24 mouse cellular contexts compared by ENCODE assay signal in genomic region chr5:12467568-12468336, GRCm38 (mm10).
DNase-seq lines count a peak whose midpoint lies in the region; ATAC-seq and TF ChIP-seq lines count a peak whose summit lies in the region.
"Had no signal": no experiment of that assay in that cellular context is flagged by ENCODE, and none has a peak within 500 bp of the region (broad histone marks: within the 10 kb centered on the region; RNA-seq: fewer than 3 reads in every experiment).

No protein-coding gene starts in this region.

- H3K4me1 ChIP-seq in embryonic facial prominence, embryonic 12.5 days = no peaks in the 10 kb centered on the region
- no peaks in the 10 kb centered on the region for H3K4me1 ChIP-seq in embryonic facial prominence, embryonic 10.5 days
- H3K4me1 ChIP-seq in liver, adult 2 months (ENCODE audit: control insufficient read depth, insufficient read depth, low read length) = no peaks in the 10 kb centered on the region
- H3K4me1 ChIP-seq in MEL (ENCODE audit: control insufficient read depth in 1 of 2, insufficient read depth in 2 of 2, low read length in 2 of 2) = no peaks in the 10 kb centered on the region
- no peaks in the 10 kb centered on the region for H3K4me1 ChIP-seq in limb, embryonic 14.5 days (ENCODE audit: control insufficient read depth, insufficient read depth, low read length)
- H3K4me1 ChIP-seq: heart, embryonic 10.5 days; liver, embryonic 13.5 days; megakaryocyte, embryonic 14.5 days; midbrain, embryonic 13.5 days had no signal

- no peak for DNase-seq in embryonic facial prominence, embryonic 10.5 days (ENCODE audit: low spot score)
- DNase-seq in liver, adult 2 months (ENCODE audit: extremely low read depth, low read depth, low spot score) = peak; percentile 13
- DNase-seq in liver (no peak), MEL (ENCODE audit: low read depth, low spot score) (no peak)
- peak; percentile 33 for DNase-seq in limb, embryonic 14.5 days (ENCODE audit: low spot score)
- no peak for DNase-seq in retina, embryonic 14.5 days (ENCODE audit: low spot score)
- DNase-seq: adrenal gland, postnatal 14 days; cerebellum, adult 9-10 months; forebrain, postnatal 0 days; gastrocnemius, postnatal 25 days; heart, postnatal 14 days; kidney, adult 18-20 months; kidney, postnatal 4 days; left cerebral cortex, postnatal 4 days; liver, embryonic 13.5 days; lung, postnatal 14 days; right cerebral cortex, postnatal 14 days; thymus, postnatal 36 days had no signal

- TF ChIP-seq POLR2A in liver, adult 2 months (IDR thresholded peaks at IDR 0.05; ENCODE audit: extremely low read depth, insufficient read depth, low read length) = no peak
- TF ChIP-seq POLR2A in MEL (IDR thresholded peaks at IDR 0.05; ENCODE audit: control insufficient read depth in 1 of 2, insufficient read depth in 1 of 2, low read depth in 1 of 2, low read length in 2 of 2, poor library complexity in 1 of 2) = no peak
- no peak for TF ChIP-seq POLR2A in limb, embryonic 14.5 days (IDR thresholded peaks at IDR 0.05; ENCODE audit: borderline replicate concordance, extremely low read depth, insufficient read depth, insufficient read length)

- H3K79me2 ChIP-seq in liver, adult 2 months (ENCODE audit: control insufficient read depth, insufficient read depth, low read length) = no peaks in the 10 kb centered on the region
- H3K79me2 ChIP-seq in MEL (ENCODE audit: control insufficient read depth, insufficient read depth, low read length, poor library complexity) = no peaks in the 10 kb centered on the region

- no peak overlapping the region for H3K4me2 ChIP-seq in embryonic facial prominence, embryonic 12.5 days (replicated peaks)
- no peak overlapping the region for H3K4me2 ChIP-seq in limb, embryonic 14.5 days (replicated peaks; ENCODE audit: low read depth, low read length, severe bottlenecking)
- H3K4me2 ChIP-seq: liver, embryonic 13.5 days; midbrain, embryonic 13.5 days had no signal

- peak; percentile 28; the same call in 1 of the 2 replicates for ATAC-seq in embryonic facial prominence, embryonic 12.5 days (ENCODE audit: insufficient number of reproducible peaks, insufficient read depth, low FRiP score, low TSS enrichment)
- ATAC-seq in limb, embryonic 14.5 days (ENCODE audit: low FRiP score, low read depth) = no peak
- ATAC-seq: forebrain, postnatal 0 days; hindbrain, postnatal 0 days; midbrain, embryonic 13.5 days had no signal

- no peak overlapping the region for H3K27ac ChIP-seq in embryonic facial prominence, embryonic 12.5 days
- H3K27ac ChIP-seq in embryonic facial prominence, embryonic 10.5 days (replicated peaks) = no peak overlapping the region
- no peak overlapping the region for H3K27ac ChIP-seq in liver, adult 2 months (replicated peaks; ENCODE audit: insufficient read depth, low read depth, low read length)
- H3K27ac ChIP-seq in MEL (ENCODE audit: control insufficient read depth, low read depth, low read length) = no peak overlapping the region
- H3K27ac ChIP-seq in limb, embryonic 14.5 days (replicated peaks; ENCODE audit: low read depth, low read length) = no peak overlapping the region
- H3K27ac ChIP-seq: heart, embryonic 10.5 days; hindbrain, postnatal 0 days; left cerebral cortex, adult 2 months; liver, embryonic 13.5 days; midbrain, embryonic 13.5 days had no signal

- TF ChIP-seq EP300 in MEL (IDR thresholded peaks at IDR 0.05; ENCODE audit: low read depth in 1 of 2, low read length in 2 of 2) = no peak

- no peak for TF ChIP-seq CTCF in liver, adult 2 months (IDR thresholded peaks at IDR 0.05; ENCODE audit: low read depth, low read length)
- TF ChIP-seq CTCF in MEL (IDR thresholded peaks at IDR 0.05 in 2 of 3, conservative IDR thresholded peaks at IDR 0.05 in 1 of 3; ENCODE audit: control insufficient read depth in 1 of 3, insufficient read depth in 1 of 3, low read depth in 2 of 3, low read length in 3 of 3, poor library complexity in 1 of 3, severe bottlenecking in 1 of 3) = no peak

- WGBS in embryonic facial prominence, embryonic 12.5 days = 76% methylated on average over 4 of the region's 4 CpGs
- WGBS in embryonic facial prominence, embryonic 10.5 days = 88% methylated on average over 4 of the region's 4 CpGs
- WGBS in liver, adult 2 months = 76% methylated on average over 4 of the region's 4 CpGs
- WGBS in limb, embryonic 14.5 days = 76% methylated on average over 4 of the region's 4 CpGs

- H3K9ac ChIP-seq in embryonic facial prominence, embryonic 12.5 days = no peak overlapping the region
- no peak overlapping the region for H3K9ac ChIP-seq in liver, adult 2 months (ENCODE audit: low read depth, low read length)
- H3K9ac ChIP-seq in MEL (ENCODE audit: control insufficient read depth, low read depth, low read length, poor library complexity, severe bottlenecking) = no peak overlapping the region
- H3K9ac ChIP-seq in limb, embryonic 14.5 days (ENCODE audit: low read depth, low read length, severe bottlenecking) = no peak overlapping the region
- H3K9ac ChIP-seq: forebrain, postnatal 0 days; liver, embryonic 13.5 days; midbrain, embryonic 13.5 days had no signal

- no peaks in the 10 kb centered on the region for H3K9me3 ChIP-seq in embryonic facial prominence, embryonic 12.5 days
- no peaks in the 10 kb centered on the region for H3K9me3 ChIP-seq in embryonic facial prominence, embryonic 10.5 days
- no peaks in the 10 kb centered on the region for H3K9me3 ChIP-seq in MEL (replicated peaks; ENCODE audit: insufficient read depth, low read length)
- H3K9me3 ChIP-seq in limb, embryonic 14.5 days (ENCODE audit: control insufficient read depth, low read length) = no peaks in the 10 kb centered on the region
- H3K9me3 ChIP-seq: heart, embryonic 10.5 days; liver, embryonic 13.5 days; megakaryocyte, embryonic 14.5 days; midbrain, embryonic 13.5 days had no signal

- no peaks in the 10 kb centered on the region for H3K36me3 ChIP-seq in embryonic facial prominence, embryonic 12.5 days
- no peaks in the 10 kb centered on the region for H3K36me3 ChIP-seq in embryonic facial prominence, embryonic 10.5 days (replicated peaks)
- H3K36me3 ChIP-seq in liver, adult 2 months (ENCODE audit: control insufficient read depth, insufficient read depth, low read length) = no peaks in the 10 kb centered on the region
- no peaks in the 10 kb centered on the region for H3K36me3 ChIP-seq in MEL (ENCODE audit: control insufficient read depth in 1 of 2, insufficient read depth in 2 of 2, low read length in 2 of 2)
- H3K36me3 ChIP-seq in limb, embryonic 14.5 days (ENCODE audit: control insufficient read depth, insufficient read depth, low read length) = no peaks in the 10 kb centered on the region
- H3K36me3 ChIP-seq: heart, embryonic 10.5 days; liver, embryonic 13.5 days; midbrain, embryonic 13.5 days had no signal

- H3K27me3 ChIP-seq in embryonic facial prominence, embryonic 12.5 days = no peaks in the 10 kb centered on the region
- no peaks in the 10 kb centered on the region for H3K27me3 ChIP-seq in embryonic facial prominence, embryonic 10.5 days (replicated peaks; ENCODE audit: low read depth, poor library complexity, severe bottlenecking)
- H3K27me3 ChIP-seq in liver, adult 2 months (ENCODE audit: control insufficient read depth, insufficient read depth, low read length) = no peaks in the 10 kb centered on the region
- no peaks in the 10 kb centered on the region for H3K27me3 ChIP-seq in MEL (ENCODE audit: control insufficient read depth in 1 of 2, insufficient read depth in 2 of 2, low read length in 2 of 2)
- H3K27me3 ChIP-seq in limb, embryonic 14.5 days (ENCODE audit: control insufficient read depth, insufficient read depth, low read length) = no peaks in the 10 kb centered on the region
- H3K27me3 ChIP-seq: liver, embryonic 13.5 days; megakaryocyte, embryonic 14.5 days; midbrain, embryonic 13.5 days had no signal

- TF ChIP-seq RAD21 in MEL (IDR thresholded peaks at IDR 0.05; ENCODE audit: low read depth, low read length) = no peak

- H3K4me3 ChIP-seq in embryonic facial prominence, embryonic 12.5 days = no peak overlapping the region
- no peak overlapping the region for H3K4me3 ChIP-seq in embryonic facial prominence, embryonic 10.5 days
- H3K4me3 ChIP-seq in liver, adult 2 months (ENCODE audit: insufficient read depth, low read depth, low read length) = no peak overlapping the region
- H3K4me3 ChIP-seq in MEL (ENCODE audit: control insufficient read depth in 1 of 2, insufficient read depth in 1 of 2, low read depth in 2 of 2, low read length in 2 of 2) = no peak overlapping the region
- no peak overlapping the region for H3K4me3 ChIP-seq in limb, embryonic 14.5 days (replicated peaks; ENCODE audit: low read length)
- H3K4me3 ChIP-seq: heart, embryonic 10.5 days; left cerebral cortex, adult 2 months; liver, embryonic 13.5 days; megakaryocyte, embryonic 14.5 days; midbrain, embryonic 13.5 days had no signal

TF ChIP-seq in MEL, 35 proteins besides CTCF, POLR2A, EP300 and RAD21:
- TF ChIP-seq POLR2AphosphoS5 (IDR thresholded peaks at IDR 0.05; ENCODE audit: borderline replicate concordance, low read depth, low read length) (no peak), MEF2A (IDR thresholded peaks at IDR 0.05; ENCODE audit: extremely low read depth, insufficient replicate concordance, low read depth, low read length, poor library complexity, severe bottlenecking) (peak; percentile 35; the same call in 1 of the 2 replicates)

Comparison
In these comparisons a context has a peak if more than half of its experiments do, and no peak if none do; other contexts are left out.
1. DNase-seq: peak in liver, adult 2 months (single experiment) and limb, embryonic 14.5 days (single experiment); none in embryonic facial prominence, embryonic 10.5 days (single experiment), liver (single experiment), MEL (single experiment) and retina, embryonic 14.5 days (single experiment).